Mouse (Mus musculus): Measurements from ENCODE around the gene Cul9.
A peak's percentile ranks its signal among the peaks of the same experiment; 100 is the strongest.
"Not testable (repeated sequence)": the region's sequence is repeated elsewhere in the genome, so short reads cannot be mapped to it uniquely, and the experiment has no call there.

Cul9 gene

DNA sequence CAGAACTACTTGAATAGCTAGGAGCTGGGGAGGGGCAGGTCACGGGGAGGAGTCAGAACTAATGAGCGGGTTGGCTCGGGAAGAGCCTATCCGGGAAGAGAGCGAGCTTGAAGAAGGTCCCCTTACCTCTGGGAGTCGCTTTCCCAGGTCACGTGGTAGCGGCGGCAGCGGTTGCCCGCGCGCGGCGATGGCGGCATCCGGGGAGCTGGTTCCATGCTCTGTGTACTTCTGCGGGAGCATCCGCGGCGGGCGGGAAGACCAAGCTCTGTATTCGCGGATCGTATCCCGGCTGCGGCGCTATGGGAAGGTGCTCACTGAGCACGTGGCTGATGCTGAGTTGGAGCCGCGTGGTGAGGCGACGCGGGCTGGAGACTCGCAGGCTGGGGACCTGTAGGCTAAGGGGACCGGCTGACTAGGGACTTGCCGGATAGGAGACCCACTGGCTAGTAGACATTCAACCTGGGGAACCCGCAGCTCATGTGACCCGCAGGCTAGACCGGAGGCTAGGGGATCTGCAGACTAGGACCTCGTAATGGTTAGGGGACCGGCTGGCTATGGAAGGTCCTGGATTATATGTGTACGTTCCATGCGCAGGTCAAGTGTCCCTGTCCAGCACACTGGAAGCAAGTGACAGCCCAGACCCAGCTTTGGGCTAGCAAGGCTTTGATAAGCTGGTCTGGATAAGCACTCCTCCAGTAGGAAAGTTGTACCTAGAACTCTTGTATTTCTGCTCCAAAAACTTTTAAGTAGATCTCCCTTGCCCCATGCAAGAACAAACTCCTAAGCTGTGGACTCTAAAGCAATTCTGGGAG, 49.4 kb downstream of the Cul9 start, which contains the start of gene Dnph1:
TSS of gene Dnph1 (plus strand) at position 89 of the 812 bp plus-strand sequence.
- DNase-seq: peak; percentile 86

DNA sequence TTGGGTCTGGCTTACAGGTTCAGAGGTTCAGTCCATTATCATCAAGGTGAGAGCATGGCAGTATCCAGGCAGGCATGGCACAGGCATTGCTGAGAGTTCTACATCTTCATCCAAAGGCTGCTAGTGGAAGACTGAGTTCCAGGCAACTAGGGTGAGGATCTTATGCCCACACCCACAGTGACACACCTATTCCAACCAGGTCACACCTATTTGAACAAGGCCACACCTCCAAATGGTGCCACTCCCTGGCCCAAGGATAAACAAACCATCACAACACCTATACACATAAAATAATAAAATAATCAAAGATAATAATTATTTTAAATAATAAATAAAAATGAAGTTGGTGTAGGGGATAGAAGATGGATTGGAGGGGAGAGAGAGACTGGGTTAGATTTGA, 50.1 kb downstream of the Cul9 start:
- DNase-seq: not testable (repeated sequence)

DNA sequence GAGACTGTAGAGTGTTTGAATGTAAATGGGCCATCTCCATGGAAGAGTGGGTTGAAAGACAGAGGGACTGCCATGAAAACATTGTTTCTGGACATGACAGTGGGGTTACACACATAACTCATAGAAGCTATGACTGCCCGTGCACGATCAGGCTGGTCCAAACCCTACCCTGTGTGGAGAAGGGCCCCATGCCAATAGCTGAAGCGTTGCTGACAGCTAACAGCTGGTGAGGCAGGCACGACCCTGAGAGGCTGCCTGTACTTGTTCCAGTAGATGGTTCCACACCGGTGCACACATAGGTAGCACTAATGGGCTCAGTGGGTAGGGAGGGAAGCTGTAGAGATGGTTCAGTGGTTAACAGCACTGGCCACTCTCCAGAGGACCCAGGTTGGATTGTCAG, 50.7 kb downstream of the Cul9 start:
- DNase-seq: no peak

DNA sequence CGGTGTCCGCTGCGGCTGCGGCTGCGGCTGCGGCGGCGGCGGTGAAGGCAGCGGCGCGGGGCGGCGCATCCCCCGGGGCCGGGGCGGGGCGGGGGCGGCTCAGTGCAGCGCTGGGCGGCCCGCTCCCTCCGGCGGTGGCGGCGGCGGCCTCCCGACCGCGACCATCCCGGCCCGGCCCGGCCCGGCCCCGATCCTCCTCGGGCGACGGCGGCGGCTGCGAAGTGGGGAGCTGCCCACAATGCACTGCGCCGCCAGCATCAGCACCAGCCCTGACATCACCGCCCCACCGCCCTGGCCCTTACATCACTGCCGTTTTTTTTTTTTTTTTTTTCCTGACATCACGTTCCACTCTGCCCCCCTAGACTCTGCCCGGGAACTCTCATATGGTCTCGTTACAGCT, 58.8 kb downstream of the Cul9 start, which contains the start of gene Ttbk1:
TSS of gene Ttbk1 (minus strand) at position 245 of the 400 bp plus-strand sequence.
- peak; percentile 72 for DNase-seq

DNA sequence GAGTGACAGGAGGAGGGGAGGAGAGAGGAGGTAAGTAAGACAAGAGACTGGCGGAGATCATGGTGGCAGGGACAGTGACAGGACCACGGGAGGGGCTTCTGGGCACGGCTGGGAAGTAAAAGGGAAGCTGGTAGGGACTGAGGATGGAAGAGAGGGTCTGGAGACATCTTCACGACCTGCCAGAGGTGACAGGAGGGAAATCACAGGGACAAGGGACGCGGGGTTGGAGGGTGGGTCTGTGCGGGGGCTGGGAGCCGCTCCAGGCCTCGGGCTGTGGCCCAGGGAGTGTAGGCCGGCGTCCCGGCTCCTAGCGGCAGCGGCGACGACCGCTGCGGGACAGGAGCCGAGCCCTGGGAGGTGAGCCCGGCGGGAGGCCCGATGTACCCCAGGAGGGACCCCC, 59.2 kb downstream of the Cul9 start:
- no peak for DNase-seq

DNA sequence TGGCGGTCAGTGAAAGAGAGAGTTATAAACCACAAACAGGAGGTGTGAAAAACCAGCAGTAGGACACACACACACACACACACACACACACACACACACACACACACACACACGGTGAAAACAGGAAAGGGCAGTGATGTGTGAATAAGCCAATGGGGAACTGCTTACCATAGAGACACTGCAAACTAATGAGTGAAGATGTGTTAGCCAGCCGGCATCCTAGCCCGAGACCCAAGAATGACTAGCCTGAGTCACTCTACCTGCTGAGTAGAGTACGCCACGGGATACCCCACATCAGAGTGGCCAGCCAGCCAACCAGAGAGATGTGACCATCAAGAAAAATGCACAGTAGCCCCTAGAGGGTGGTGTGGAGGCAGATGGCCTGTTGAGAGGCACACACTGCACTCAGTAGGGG, 61.7 kb downstream of the Cul9 start:
- no peak for DNase-seq

DNA sequence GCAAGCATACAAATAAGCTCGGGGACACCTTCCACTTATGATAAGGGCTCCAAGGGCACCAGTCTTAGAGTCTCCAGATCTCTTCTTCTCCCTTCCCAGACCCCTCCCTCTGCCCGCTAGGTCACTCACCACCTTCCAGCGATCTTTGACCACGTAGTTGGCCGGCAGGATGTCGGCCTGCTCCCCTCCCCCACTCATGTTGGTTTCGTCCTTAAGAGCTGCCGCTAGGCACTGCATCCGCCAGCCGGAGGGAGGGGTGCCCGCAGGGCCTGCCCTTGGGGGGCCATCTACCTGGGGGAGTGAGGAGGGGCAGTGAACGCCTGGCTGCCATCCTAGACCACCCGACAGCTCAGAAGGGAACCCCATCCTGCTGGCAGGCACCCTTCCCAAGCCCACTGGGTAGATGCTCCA, 62.2 kb downstream of the Cul9 start:
- DNase-seq: no peak

DNA sequence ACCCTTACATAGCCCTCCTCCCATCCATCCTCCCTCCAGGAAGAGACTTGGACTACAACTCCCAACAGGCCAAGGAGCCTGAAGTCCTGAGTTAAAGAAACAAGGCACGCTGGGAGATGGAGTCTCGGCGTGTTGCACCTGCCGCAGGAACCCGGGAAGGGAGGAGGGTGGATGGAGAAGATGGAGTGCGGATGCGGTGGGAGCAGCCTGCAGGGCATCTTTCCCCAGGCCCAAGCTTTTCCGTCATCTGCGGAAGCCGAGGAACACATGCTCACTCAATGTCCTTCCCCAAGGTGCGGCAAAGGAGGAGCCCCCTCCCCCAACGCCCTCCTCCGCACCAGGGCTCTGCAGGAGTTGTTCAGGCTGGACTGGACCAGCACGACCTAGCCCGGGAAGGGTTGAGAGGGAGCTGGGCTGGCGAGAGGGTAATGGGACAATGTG, 62.6 kb downstream of the Cul9 start:
- peak; percentile 77 for DNase-seq

DNA sequence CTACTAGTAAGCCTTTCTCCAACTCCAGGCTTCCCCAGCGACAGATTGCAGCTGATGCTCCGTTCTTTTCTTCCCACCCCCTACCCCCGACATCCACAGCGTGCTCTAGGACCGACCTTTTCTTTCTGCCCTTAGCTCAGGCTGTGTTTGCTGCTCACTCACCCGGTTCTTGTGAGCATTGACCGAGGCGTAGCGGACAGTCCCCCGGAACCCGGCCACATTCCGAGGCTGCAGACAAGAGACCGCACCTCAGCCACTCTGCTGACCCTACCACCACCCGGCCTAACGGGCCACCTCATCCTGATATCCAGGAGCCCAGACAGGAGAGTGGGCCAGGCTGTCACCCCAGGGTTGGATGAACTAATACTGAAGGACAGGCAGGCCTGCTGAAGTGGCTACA, 68.9 kb downstream of the Cul9 start:
- DNase-seq: no peak

DNA sequence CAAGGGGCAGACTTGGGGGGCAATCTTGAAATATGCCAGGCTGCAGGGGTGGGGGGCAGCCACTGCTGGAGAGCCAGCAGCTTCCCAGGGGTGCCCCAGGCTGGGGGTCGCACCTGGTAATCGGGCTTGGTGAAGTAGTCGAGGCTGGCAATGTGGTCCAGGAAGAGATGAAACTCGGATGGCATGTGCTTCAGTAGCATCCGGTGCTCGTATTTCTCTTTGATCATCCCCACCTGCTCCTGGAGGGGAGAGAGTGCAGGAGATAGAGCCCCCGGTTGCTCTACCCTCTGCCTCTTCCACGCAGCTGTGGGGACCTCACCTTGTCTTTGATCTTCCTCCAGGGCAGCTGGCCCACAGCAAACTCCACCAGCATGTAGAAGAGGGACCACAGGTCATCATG, 69.6 kb downstream of the Cul9 start:
- DNase-seq: no peak

DNA sequence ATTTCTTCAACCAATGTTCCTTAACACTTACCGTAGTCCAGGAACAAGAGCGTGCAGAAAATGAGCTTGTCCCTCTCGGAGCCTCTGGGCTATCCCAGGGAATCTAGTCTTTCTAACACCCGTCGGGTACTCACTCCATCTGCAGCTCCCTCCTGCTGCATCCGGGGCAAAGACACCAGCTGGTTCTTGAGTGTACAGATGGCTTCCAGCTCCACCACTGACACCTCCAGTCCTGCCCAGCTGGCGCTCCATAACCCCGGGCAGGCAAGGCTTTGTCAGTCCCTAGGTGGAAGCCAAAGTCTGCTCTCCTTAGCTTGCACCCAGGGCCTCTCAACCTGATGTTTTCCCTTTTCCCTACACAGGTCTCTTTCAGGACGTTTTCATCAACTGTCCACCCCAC, 78.4 kb downstream of the Cul9 start:
- DNase-seq: peak; percentile 40

DNA sequence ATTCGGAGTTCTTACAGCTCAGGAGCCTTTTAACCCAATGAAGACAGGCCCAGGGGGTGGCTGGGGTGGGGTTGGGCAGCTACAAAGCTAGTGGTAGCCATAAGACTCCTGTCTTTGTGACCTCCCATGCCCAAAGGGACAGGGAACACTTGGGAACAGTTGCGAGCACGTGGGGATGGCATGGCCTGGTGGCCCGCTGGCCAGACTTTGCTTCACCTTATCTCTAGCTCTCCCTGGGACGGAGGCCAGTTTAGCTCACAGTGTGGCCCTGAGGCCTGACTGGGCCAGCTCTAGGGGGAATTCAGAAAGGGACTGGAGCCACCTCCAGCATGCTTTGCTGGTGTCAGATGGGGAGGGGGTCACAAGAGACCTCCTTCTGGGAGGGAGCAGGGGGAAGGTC, 84.0 kb downstream of the Cul9 start:
- no peak for DNase-seq

DNA sequence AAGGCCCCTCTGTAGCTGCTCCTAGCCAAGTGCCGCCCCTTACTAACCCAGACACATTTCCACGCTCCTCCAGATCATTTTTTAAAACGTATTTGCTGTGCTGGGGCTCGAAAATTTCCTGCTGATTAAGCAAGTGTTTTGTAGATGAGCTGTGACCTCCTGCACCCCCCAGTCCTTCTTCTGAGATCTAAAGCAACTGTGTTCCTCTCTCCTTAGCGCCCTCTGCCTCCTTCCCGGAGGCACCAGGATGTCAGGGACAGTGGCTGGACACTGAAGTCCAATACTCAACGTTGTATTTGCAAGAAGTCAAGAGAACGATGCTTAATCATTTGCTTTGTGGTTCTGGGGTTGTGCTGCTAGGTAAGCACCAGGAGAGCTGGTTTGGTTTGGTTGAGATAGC, 84.8 kb downstream of the Cul9 start:
- DNase-seq: no peak

DNA sequence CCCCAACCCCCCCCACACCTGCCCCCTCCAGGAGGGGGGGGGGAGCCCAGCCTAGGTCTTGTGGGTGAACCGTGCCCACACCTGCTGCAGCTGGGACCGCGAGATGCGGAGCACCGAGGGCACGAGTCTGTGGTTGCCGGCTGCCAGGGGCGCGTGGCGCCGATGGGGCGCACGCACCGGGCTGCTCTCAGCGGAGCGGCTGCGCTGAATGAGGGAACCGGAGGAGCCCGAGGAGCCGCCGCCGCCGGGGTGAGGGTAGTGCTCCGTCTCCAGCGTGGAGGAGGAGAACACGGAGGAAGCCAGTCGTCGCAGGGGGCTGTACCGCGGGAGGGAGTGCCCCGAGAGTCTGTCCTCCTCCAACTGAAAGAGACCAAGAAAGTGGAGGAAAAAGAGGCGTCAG, 85.5 kb downstream of the Cul9 start:
- no peak for DNase-seq

DNA sequence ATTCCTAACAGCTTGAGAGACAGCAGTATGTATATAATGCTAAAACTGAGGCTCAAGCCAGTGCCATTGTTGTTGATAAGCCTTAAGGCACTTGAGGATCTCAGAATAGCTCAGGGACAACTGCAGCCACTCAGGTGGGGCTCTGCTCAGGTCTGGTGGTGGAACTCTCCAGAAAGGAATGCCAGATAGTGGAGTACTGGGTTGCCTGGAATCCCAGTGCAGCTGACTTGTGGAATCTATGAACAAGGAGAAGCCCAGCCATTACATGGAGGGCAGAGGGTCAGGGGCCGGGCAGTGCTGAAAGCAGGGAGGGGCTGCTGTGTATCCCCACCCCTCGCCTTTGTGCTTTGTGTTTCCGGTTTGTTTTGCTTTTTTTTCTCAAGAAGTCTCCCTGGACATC, 87.7 kb downstream of the Cul9 start:
- no peak for DNase-seq

DNA sequence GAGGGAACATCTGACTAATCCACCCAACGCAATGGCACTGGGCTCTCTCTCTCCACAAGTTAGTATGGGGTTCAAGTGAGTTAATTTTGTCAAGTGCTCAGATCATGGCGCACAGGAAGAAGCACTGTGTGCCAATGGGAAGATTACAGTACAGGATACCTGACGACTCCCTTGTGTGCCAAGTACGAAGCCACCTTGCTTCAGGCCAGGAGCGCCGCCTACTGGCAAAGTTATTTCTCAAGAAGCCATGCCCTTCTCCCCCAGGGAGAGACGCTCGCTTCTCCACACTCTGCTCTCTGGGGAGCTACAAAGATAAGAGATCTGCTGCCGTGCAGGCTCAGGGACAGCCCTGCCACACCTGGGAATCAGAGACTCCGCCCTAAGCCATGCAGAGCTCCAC, 88.4 kb downstream of the Cul9 start:
- no peak for DNase-seq

DNA sequence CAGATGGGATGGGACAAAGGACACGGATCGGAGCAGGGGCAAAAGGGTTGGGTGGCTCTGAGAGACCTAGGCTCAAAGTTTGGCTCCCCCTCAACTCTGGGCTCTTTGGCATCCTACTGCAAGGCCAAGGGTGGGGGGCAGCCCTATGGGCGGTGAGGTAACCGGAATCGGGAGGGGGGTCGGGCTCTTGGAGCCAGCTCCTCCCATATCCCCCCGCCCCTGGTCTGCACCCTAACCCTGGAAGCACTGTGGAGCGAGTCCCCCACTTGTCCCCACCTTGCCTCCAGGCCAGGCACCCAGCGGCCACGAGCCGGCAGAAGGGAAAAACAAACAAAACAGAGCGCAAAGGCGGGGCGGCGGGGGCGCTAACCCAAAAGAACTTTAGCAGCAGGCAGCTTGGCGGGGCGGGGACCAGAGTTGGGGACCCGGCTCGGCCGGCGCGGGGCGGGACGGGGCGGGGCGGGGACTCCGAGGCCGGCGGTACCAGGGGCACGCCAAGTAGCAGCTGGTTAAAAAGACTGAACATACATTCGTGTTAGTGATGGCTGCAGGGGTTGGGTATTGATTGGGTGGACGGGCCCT, 91.0 kb downstream of the Cul9 start:
- DNase-seq: no peak

DNA sequence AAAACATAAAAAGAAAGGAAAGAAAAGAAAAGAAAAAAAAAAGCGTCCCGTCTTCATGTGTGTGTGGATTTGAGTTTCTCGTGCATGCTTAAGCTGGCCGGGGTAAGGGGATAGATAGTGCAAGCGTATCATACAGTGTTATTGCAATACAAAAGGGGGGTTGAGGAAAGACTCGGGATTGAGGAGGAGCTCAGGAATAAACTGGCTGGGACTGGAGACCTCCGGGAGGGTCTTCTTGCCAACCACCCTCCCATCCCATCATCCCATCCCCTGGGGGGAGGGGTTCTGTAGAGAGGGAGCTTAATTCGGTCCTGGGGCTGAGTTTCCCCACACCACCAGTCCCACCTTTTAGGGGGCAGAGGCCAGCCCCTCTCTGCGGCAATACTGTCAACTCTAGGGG, 91.6 kb downstream of the Cul9 start:
- no peak for DNase-seq

DNA sequence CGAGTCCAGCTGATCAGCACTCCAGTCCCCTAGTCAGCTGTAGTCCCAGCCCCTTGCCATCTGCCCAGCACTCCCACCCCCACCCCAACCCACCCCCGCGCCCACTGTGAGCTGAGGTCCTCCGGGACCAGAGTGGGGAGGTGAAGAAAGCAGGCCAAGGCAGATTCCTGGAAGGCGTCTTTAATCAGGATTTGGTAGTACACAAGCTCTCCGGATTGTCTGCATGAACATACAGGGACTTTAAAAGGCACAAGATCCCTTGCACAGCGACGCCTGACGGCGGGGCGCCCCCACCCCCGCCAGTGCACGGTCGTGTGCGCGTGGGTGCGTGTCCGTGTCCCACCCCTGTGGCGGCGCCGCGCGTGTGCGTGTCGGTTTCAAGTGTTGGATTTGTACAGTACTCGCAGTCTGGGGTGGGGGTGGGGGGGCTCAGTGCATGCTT, 92.2 kb downstream of the Cul9 start:
- no peak for DNase-seq

DNA sequence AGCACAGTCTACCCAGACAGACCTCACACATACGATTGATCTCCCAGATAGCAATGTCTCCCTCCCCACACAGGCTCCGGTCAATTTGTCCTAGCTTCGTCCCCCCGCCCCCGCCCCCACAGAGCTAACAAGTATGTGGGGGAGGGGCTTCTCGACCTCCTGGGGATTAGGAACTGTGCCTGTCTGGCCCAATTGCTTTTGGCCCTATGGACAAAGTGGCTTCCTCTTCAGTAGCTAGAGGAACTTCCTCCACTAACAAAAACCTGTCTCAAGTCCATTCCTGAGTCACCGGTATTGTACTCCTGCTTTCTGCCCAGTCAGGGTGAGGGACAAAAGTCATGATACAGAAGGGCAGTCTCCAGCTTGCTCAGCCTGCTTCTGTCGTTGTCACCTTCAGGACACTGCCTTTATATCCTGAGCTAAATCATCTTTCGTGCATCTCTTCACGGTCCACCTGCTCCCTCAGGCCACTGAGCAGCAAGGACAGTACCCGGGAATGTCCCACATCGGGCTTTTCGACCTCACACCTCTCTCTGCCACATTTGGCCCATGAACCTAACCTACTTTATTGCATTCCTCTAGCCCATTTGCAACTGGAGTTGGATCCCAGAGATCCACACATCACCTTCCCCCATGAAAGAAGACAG, 92.8 kb downstream of the Cul9 start:
- DNase-seq: no peak

DNA sequence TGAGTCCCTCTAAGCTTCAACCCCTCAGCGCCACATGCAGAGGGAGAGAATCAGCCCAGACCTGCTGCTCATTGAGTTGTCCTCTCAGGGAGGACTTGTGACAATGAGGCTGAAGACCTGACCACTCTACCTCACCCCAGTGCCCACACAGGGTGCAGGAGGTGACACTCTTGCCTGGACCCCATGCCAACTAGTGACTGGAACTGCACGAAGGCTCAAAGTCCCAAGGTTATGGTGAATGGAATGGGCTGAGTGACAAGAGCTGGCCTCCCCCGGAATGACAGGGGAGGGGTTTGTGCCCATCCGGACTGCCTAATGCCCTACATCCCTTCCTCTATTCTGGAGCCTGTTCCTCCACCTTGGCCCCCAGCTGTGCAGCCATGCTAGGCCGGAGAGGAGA, 93.5 kb downstream of the Cul9 start:
- no peak for DNase-seq

Data from layer of hippocampus, adult 9-11 months (tissue).